Mouse (Mus musculus) lung, adult 2 months (tissue): Measurements from ENCODE around the gene Grem1. TPM values are rescaled to one million over a fixed set of nuclear protein-coding genes. Genes with fewer than 3 reads are reported as not detected.

Experiments used
- DNase-seq: peaks from one replicate; pipeline ENCODE4 v3.0.0; 2022
- H3K4me1 ChIP-seq: fragments of 200-500 bp; 2 replicates; pipeline ENCODE4 v1.6.1; 2011; ENCODE audit warnings: low read length; ENCODE audit not compliant: control insufficient read depth, insufficient read depth
- H3K4me3 ChIP-seq: fragments of 200-500 bp; replicated peaks from 2 replicates; pipeline ENCODE3; 2011; ENCODE audit warnings: low read depth, mild to moderate bottlenecking, control low read depth, low read length; ENCODE audit errors: extremely low read depth
- CTCF ChIP-seq: fragments of 200-500 bp; IDR thresholded peaks from 2 replicates; pipeline ENCODE4 v1.5.1; 2011; ENCODE audit warnings: mild to moderate bottlenecking, low read length, control low read depth; ENCODE audit not compliant: insufficient read depth
- POLR2A ChIP-seq: fragments of 200-500 bp; IDR thresholded peaks from 2 replicates; pipeline ENCODE4 v1.6.1; 2011; ENCODE audit warnings: low read depth, mild to moderate bottlenecking, control low read depth, low read length, borderline replicate concordance; ENCODE audit errors: extremely low read depth
- WGBS: fragments of 180-500 bp; shearing (Covaris S2); methylation state at CpG from one replicate; pipeline ENCODE4 v1.1.7; 2018; 5-methylcytosine and 5-hydroxymethylcytosine counted together
- polyA plus RNA-seq: library from polyadenylated mRNA; depleted of rRNA; stranded (reverse); fragments of >200 nt; gene quantifications from 2 replicates; pipeline ENCODE4 v1.2.3, GENCODE M21; 2012

Grem1 gene
- polyA plus RNA-seq, 1 experiment = 0.54 TPM

GRCm38 (mm10) chr2:113787882-113788281, 29.4 kb upstream of the Grem1 start:
- DNase-seq = no peak
- whole genome bisulfite sequencing = 75% methylated on average over 4 of the region's 4 CpGs
- H3K4me1 ChIP-seq = no peaks in the 10 kb centered on the region
- no peak for TF ChIP-seq CTCF
- no peak for TF ChIP-seq POLR2A
- no peak overlapping the region for H3K4me3 ChIP-seq

GRCm38 (mm10) chr2:113784851-113785250, 26.4 kb upstream of the Grem1 start:
- WGBS = 14% methylated on average over 3 of the region's 3 CpGs
- no peak for DNase-seq

GRCm38 (mm10) chr2:113781521-113781920, 23.1 kb upstream of the Grem1 start:
- WGBS = 57% methylated on average over 4 of the region's 4 CpGs

More at GRCm38 (mm10) chr2:113784851-113785250, 26.4 kb upstream of the Grem1 start:
- Histone ChIP-seq H3K4me1 (no peaks in the 10 kb centered on the region), H3K4me3 (no peak overlapping the region)
- TF ChIP-seq CTCF = no peak
- TF ChIP-seq POLR2A = no peak

GRCm38 (mm10) chr2:113781107-113781506, 22.7 kb upstream of the Grem1 start:
- WGBS = 69% methylated on average over 5 of the region's 5 CpGs
- H3K4me3 ChIP-seq = no peak overlapping the region
- no peaks in the 10 kb centered on the region for H3K4me1 ChIP-seq
- DNase-seq = no peak
- TF ChIP-seq CTCF = no peak
- TF ChIP-seq POLR2A = no peak

More at GRCm38 (mm10) chr2:113781521-113781920, 23.1 kb upstream of the Grem1 start:
- H3K4me3 ChIP-seq = no peak overlapping the region
- no peaks in the 10 kb centered on the region for H3K4me1 ChIP-seq
- DNase-seq = no peak
- TF ChIP-seq CTCF (no peak), POLR2A (no peak)

GRCm38 (mm10) chr2:113779336-113779735, 20.9 kb upstream of the Grem1 start:
- TF ChIP-seq POLR2A = no peak
- no peak for TF ChIP-seq CTCF
- Histone ChIP-seq H3K4me3 (no peak overlapping the region), H3K4me1 (no peaks in the 10 kb centered on the region)
- WGBS = 84% methylated on average over 3 of the region's 3 CpGs
- DNase-seq = no peak

- no peak for DNase-seq
- Histone ChIP-seq H3K4me1 (no peaks in the 10 kb centered on the region), H3K4me3 (no peak overlapping the region)
- no peak for TF ChIP-seq CTCF
- TF ChIP-seq POLR2A = no peak
- WGBS = 71% methylated on average over 6 of the region's 6 CpGs
Measured at GRCm38 (mm10) chr2:113778036-113778435, 19.6 kb upstream of the Grem1 start.

- TF ChIP-seq POLR2A (no peak), CTCF (no peak)
- Histone ChIP-seq H3K4me3 (no peak overlapping the region), H3K4me1 (no peaks in the 10 kb centered on the region)
- 83% methylated on average over 3 of the region's 3 CpGs for WGBS
- no peak for DNase-seq
Measured at GRCm38 (mm10) chr2:113776297-113776696, 17.9 kb upstream of the Grem1 start.

- no peak for DNase-seq
- TF ChIP-seq CTCF (no peak), POLR2A (no peak)
- 52% methylated on average over 6 of the region's 6 CpGs for WGBS
Measured at GRCm38 (mm10) chr2:113774150-113774805, 15.8 kb upstream of the Grem1 start.

GRCm38 (mm10) chr2:113768541-113769303, 10.3 kb upstream of the Grem1 start:
- TF ChIP-seq CTCF (no peak), POLR2A (no peak)
- 80% methylated on average over 8 of the region's 8 CpGs for WGBS
- Histone ChIP-seq H3K4me3 (no peak overlapping the region), H3K4me1 (no peaks in the 10 kb centered on the region)
- no peak for DNase-seq

More at GRCm38 (mm10) chr2:113774150-113774805, 15.8 kb upstream of the Grem1 start:
- Histone ChIP-seq H3K4me1 (no peaks in the 10 kb centered on the region), H3K4me3 (no peak overlapping the region)
